17 mouse cellular contexts compared by ENCODE assay signal in the genomic region with DNA sequence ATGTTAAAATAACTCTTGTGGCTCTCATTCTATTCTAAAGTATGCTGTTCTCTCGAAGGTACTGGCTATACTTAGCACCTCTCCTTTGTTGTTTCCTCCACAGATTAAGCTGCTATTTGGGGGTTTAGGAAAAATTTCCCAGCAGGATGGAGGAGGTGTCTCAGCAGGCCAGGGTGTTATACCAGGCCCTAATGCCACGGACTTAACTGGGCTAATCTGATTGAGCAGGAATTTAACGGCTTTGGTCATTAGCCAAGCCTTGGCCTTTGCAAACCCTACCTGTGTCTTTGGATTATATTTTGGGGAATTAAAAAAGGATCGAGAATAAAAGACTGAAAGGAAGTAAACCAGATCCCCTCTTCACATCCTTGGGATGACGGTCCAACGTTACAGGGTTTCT. TPM values are rescaled to one million over a fixed set of nuclear protein-coding genes. Genes with fewer than 3 reads are reported as not detected.
DNase-seq lines count a peak whose midpoint lies in the region; ATAC-seq and TF ChIP-seq lines count a peak whose summit lies in the region.
"Had no signal": no experiment of that assay in that cellular context is flagged by ENCODE, and none has a peak within 500 bp of the region (broad histone marks: within the 10 kb centered on the region; RNA-seq: fewer than 3 reads in every experiment).

No protein-coding gene starts in this region.

- no peaks in the 10 kb centered on the region for H3K36me3 ChIP-seq in heart, embryonic 14.5 days (ENCODE audit: control insufficient read depth, insufficient read depth, low read length)

- peak overlapping the region; percentile 46; the same call in 1 of the 2 replicates for H3K9ac ChIP-seq in heart, embryonic 14.5 days (ENCODE audit: low read length)
- H3K9ac ChIP-seq: forebrain, embryonic 13.5 days had no signal

- no peak for TF ChIP-seq POLR2A in brain, embryonic 14.5 days (IDR thresholded peaks at IDR 0.05; ENCODE audit: borderline replicate concordance, extremely low read depth, insufficient read depth, insufficient read length, poor library complexity, severe bottlenecking)

- H3K27me3 ChIP-seq in heart, embryonic 14.5 days (ENCODE audit: control insufficient read depth, insufficient read depth, low read length) = no peaks in the 10 kb centered on the region
- H3K27me3 ChIP-seq: forebrain, embryonic 13.5 days had no signal

- H3K27ac ChIP-seq in heart, embryonic 14.5 days (replicated peaks in 1 of 2; ENCODE audit: control insufficient read depth in 1 of 2, insufficient read depth in 1 of 2, low read depth in 2 of 2, low read length in 2 of 2) = peak overlapping the region; percentile 84 to 92
- H3K27ac ChIP-seq: forebrain, embryonic 13.5 days; stomach, postnatal 0 days had no signal

- no peak overlapping the region for H3K4me3 ChIP-seq in heart, embryonic 14.5 days (ENCODE audit: control insufficient read depth in 1 of 2, insufficient read depth in 1 of 2, low read depth in 1 of 2, low read length in 2 of 2)
- H3K4me3 ChIP-seq: forebrain, embryonic 13.5 days had no signal

- peaks cover 10% of the 10 kb centered on the region for H3K9me3 ChIP-seq in heart, embryonic 14.5 days (ENCODE audit: control insufficient read depth, low read length)

- H3K4me1 ChIP-seq in heart, embryonic 14.5 days (ENCODE audit: control insufficient read depth in 2 of 2, insufficient read depth in 2 of 2, low read length in 2 of 2) = peaks cover 13 to 29% of the 10 kb centered on the region in 2 experiments

- WGBS in heart, embryonic 14.5 days = 10% methylated on average over 6 of the region's 6 CpGs

- H3K4me2 ChIP-seq in heart, embryonic 14.5 days (ENCODE audit: low read length) = peak overlapping the region; percentile 49
- H3K4me2 ChIP-seq: forebrain, embryonic 13.5 days had no signal

- TF ChIP-seq CTCF in brain, embryonic 14.5 days (IDR thresholded peaks at IDR 0.05; ENCODE audit: borderline replicate concordance, extremely low read depth, insufficient read depth, insufficient read length) = no peak

- no peak for ATAC-seq in heart, embryonic 14.5 days (ENCODE audit: insufficient number of reproducible peaks, insufficient read depth, low FRiP score, low read depth)
- no peak for ATAC-seq in granulocyte monocyte progenitor cell, adult 5-6 weeks (replicated peaks; ENCODE audit: poor library complexity, severe bottlenecking)
- ATAC-seq: lung, postnatal 0 days had no signal

- DNase-seq in heart, adult 18-20 months = no peak
- peak; percentile 39 for DNase-seq in brain, adult 2 months (ENCODE audit: low read depth, low spot score)
- DNase-seq in brain, embryonic 14.5 days (ENCODE audit: low read depth) = peak; percentile 17
- DNase-seq in forelimb bud, embryonic 11.5 days (ENCODE audit: low read depth, low spot score) = peak; percentile 2
- no peak for DNase-seq in kidney, postnatal 36 days
- DNase-seq: kidney, postnatal 10 days; liver had no signal

RNA-seq across cellular contexts. Expression of a gene that starts 55.5 kb away (rescaled TPM):
- not detected in 2 replicates for polyA plus RNA-seq in heart, embryonic 14.5 days (2014; fragmentation: Nextera tagmentation; extraction: Ambion mirVana)
- total RNA-seq in heart, adult 18-20 months (2021) = not detected
- 1.00 and 1.5 TPM in 2 replicates for polyA plus RNA-seq in brain, embryonic 14.5 days (2012; rRNA removed)
- not detected in 2 replicates for total RNA-seq in granulocyte monocyte progenitor cell, adult 5-6 weeks (2014; fragmentation: Nextera tagmentation)
- not detected in 2 replicates for total RNA-seq in granulocyte monocyte progenitor cell, adult 5-6 weeks (2017)
- total RNA-seq: CH12.LX; gastrocnemius, postnatal 14 days; megakaryocyte-erythroid progenitor cell, adult 5-6 weeks; monocyte, adult 5-6 weeks; neutrophil, adult 5-6 weeks had no signal

RNA-seq across cellular contexts. Expression of a gene that starts 56.6 kb away (rescaled TPM):
- polyA plus RNA-seq in heart, embryonic 14.5 days (2014; fragmentation: Nextera tagmentation; extraction: Ambion mirVana) = not detected in 2 replicates
- under 1 TPM in 1 of 2 experiments, not detected in 1; 0.69 TPM for total RNA-seq in heart, adult 18-20 months (2021)
- 0.23 and 0.25 TPM in 2 replicates for polyA plus RNA-seq in brain, embryonic 14.5 days (2012; rRNA removed)
- total RNA-seq in granulocyte monocyte progenitor cell, adult 5-6 weeks (2014; fragmentation: Nextera tagmentation) = not detected in 2 replicates
- total RNA-seq in granulocyte monocyte progenitor cell, adult 5-6 weeks (2017) = not detected in 2 replicates
- total RNA-seq: CH12.LX; megakaryocyte-erythroid progenitor cell, adult 5-6 weeks; monocyte, adult 5-6 weeks; neutrophil, adult 5-6 weeks had no signal

Comparison
In these comparisons a context has a peak if more than half of its experiments do, and no peak if none do; other contexts are left out.
1. DNase-seq: peak in brain, adult 2 months (single experiment), brain, embryonic 14.5 days (single experiment) and forelimb bud, embryonic 11.5 days (single experiment); none in heart, adult 18-20 months (0 of 2) and kidney, postnatal 36 days (0 of 2).